Mouse (Mus musculus) liver, embryonic 15.5 days (tissue): ENCODE measurements around the gene Timp4. TPM values are rescaled to one million over a fixed set of nuclear protein-coding genes. Genes with fewer than 3 reads are reported as not detected.

Experiments
- ATAC-seq: fragments of 200-750 bp; cut with Nextera tagmentation; 2 replicates; pipeline ENCODE4 v1.8.0; 2017; ENCODE audit warnings: moderate number of reproducible peaks, mild to moderate bottlenecking, moderate library complexity; ENCODE audit not compliant: insufficient read depth
- H3K27ac ChIP-seq: fragments of 300-500 bp; sonication (generic); replicated peaks from 2 replicates; pipeline ENCODE4 v1.5.1; 2015; ENCODE audit warnings: mild to moderate bottlenecking, inconsistent platforms
- H3K27me3 ChIP-seq: fragments of 300-500 bp; sonication (generic); 2 replicates; pipeline ENCODE4 v1.6.1; 2015; ENCODE audit warnings: mild to moderate bottlenecking, inconsistent platforms
- H3K36me3 ChIP-seq: fragments of 300-500 bp; sonication (generic); replicated peaks from 2 replicates; pipeline ENCODE4 v1.6.1; 2015; ENCODE audit warnings: moderate library complexity, mild to moderate bottlenecking, inconsistent platforms
- H3K4me1 ChIP-seq: fragments of 300-500 bp; sonication (generic); replicated peaks from 2 replicates; pipeline ENCODE4 v1.6.1; 2015; ENCODE audit warnings: inconsistent platforms
- H3K4me2 ChIP-seq: fragments of 300-500 bp; sonication (generic); 2 replicates; pipeline ENCODE4 v1.6.1; 2015; ENCODE audit warnings: moderate library complexity, mild to moderate bottlenecking, inconsistent platforms
- H3K4me3 ChIP-seq: fragments of 300-500 bp; sonication (generic); replicated peaks from 2 replicates; pipeline ENCODE4 v1.5.1; 2015; ENCODE audit warnings: mild to moderate bottlenecking, inconsistent platforms
- H3K9ac ChIP-seq: fragments of 300-500 bp; sonication (generic); 2 replicates; pipeline ENCODE4 v1.6.1; 2015; ENCODE audit warnings: moderate library complexity, mild to moderate bottlenecking, inconsistent platforms
- H3K9me3 ChIP-seq: fragments of 300-500 bp; sonication (generic); replicated peaks from 2 replicates; pipeline ENCODE4 v1.6.1; 2016; ENCODE audit warnings: inconsistent platforms
- WGBS: fragments of 180-500 bp; shearing (Covaris S2); methylation state at CpG from one replicate; pipeline ENCODE4 v1.1.7; 2015; ENCODE audit warnings: mixed read lengths; ENCODE audit not compliant: insufficient replicate concordance; 5-methylcytosine and 5-hydroxymethylcytosine counted together
- polyA plus RNA-seq: library from polyadenylated mRNA; unstranded; fragments of >200 nt; fragmentation: Nextera tagmentation; extraction: Ambion mirVana; gene quantifications from 2 replicates; pipeline ENCODE4 v1.2.1, GENCODE M21; 2015

Gene Timp4
- polyA plus RNA-seq, 1 experiment from 2014 or later = 0.02 TPM

GRCm38 (mm10) chr6:115230557-115230956, 21.4 kb downstream of the Timp4 start:
- ATAC-seq = no peak
- whole genome bisulfite sequencing = 65% methylated on average over 3 of the region's 3 CpGs

GRCm38 (mm10) chr6:115227529-115227928, 24.5 kb downstream of the Timp4 start:
- no peak overlapping the region for H3K27ac ChIP-seq
- no peaks in the 10 kb centered on the region for H3K36me3 ChIP-seq
- H3K27me3 ChIP-seq = no peaks in the 10 kb centered on the region
- no peaks in the 10 kb centered on the region for H3K9me3 ChIP-seq
- no peak overlapping the region for H3K9ac ChIP-seq
- H3K4me1 ChIP-seq = no peaks in the 10 kb centered on the region
- no peak overlapping the region for H3K4me3 ChIP-seq
- 5% methylated on average over 2 of the region's 2 CpGs for WGBS
- H3K4me2 ChIP-seq = no peak overlapping the region
- ATAC-seq = no peak

More at GRCm38 (mm10) chr6:115230557-115230956, 21.4 kb downstream of the Timp4 start:
- Histone ChIP-seq H3K4me2 (no peak overlapping the region), H3K4me1 (no peaks in the 10 kb centered on the region), H3K9me3 (no peaks in the 10 kb centered on the region), H3K27ac (no peak overlapping the region), H3K36me3 (no peaks in the 10 kb centered on the region), H3K4me3 (no peak overlapping the region), H3K27me3 (no peaks in the 10 kb centered on the region), H3K9ac (no peak overlapping the region)

- WGBS = 57% methylated on average over 4 of the region's 4 CpGs
- Histone ChIP-seq H3K9me3 (no peaks in the 10 kb centered on the region), H3K27me3 (no peaks in the 10 kb centered on the region), H3K27ac (no peak within 1 kb of the TSS), H3K4me2 (no peak within 1 kb of the TSS), H3K4me3 (no peak within 1 kb of the TSS), H3K4me1 (no peaks in the 10 kb centered on the region), H3K9ac (no peak within 1 kb of the TSS), H3K36me3 (no peaks in the 10 kb centered on the region)
- ATAC-seq = no peak
Measured at GRCm38 (mm10) chr6:115227043-115227442, 25.0 kb downstream of the Timp4 start, which contains the start of gene Gm17482. Gene Gm17482, plus strand, starts transcription at chr6:115227343.

GRCm38 (mm10) chr6:115225519-115225918, 26.5 kb downstream of the Timp4 start:
- H3K4me1 ChIP-seq = no peaks in the 10 kb centered on the region
- no peaks in the 10 kb centered on the region for H3K36me3 ChIP-seq
- no peak overlapping the region for H3K27ac ChIP-seq
- WGBS = 47% methylated on average over 3 of the region's 3 CpGs
- ATAC-seq = no peak
- H3K9ac ChIP-seq = no peak overlapping the region
- H3K9me3 ChIP-seq = no peaks in the 10 kb centered on the region
- H3K27me3 ChIP-seq = no peaks in the 10 kb centered on the region
- no peak overlapping the region for H3K4me3 ChIP-seq
- H3K4me2 ChIP-seq = no peak overlapping the region

GRCm38 (mm10) chr6:115221215-115221641, 30.8 kb downstream of the Timp4 start:
- H3K27ac ChIP-seq = no peak overlapping the region
- H3K9me3 ChIP-seq = no peaks in the 10 kb centered on the region
- H3K36me3 ChIP-seq = no peaks in the 10 kb centered on the region
- no peak overlapping the region for H3K4me2 ChIP-seq
- H3K4me1 ChIP-seq = no peaks in the 10 kb centered on the region
- no peak overlapping the region for H3K9ac ChIP-seq
- ATAC-seq = no peak
- no peaks in the 10 kb centered on the region for H3K27me3 ChIP-seq
- H3K4me3 ChIP-seq = no peak overlapping the region
- 68% methylated on average over 8 of the region's 8 CpGs for WGBS

- no peaks in the 10 kb centered on the region for H3K36me3 ChIP-seq
- H3K4me3 ChIP-seq = no peak overlapping the region
- H3K9me3 ChIP-seq = no peaks in the 10 kb centered on the region
- no peak overlapping the region for H3K4me2 ChIP-seq
- no peaks in the 10 kb centered on the region for H3K27me3 ChIP-seq
- no peaks in the 10 kb centered on the region for H3K4me1 ChIP-seq
- no peak overlapping the region for H3K9ac ChIP-seq
- WGBS = 28% methylated on average over 5 of the region's 5 CpGs
- no peak overlapping the region for H3K27ac ChIP-seq
- ATAC-seq = no peak
Measured at GRCm38 (mm10) chr6:115213129-115213528, 38.9 kb downstream of the Timp4 start.

GRCm38 (mm10) chr6:115212132-115212903, 39.7 kb downstream of the Timp4 start:
- Histone ChIP-seq H3K9ac (no peak overlapping the region), H3K4me2 (no peak overlapping the region), H3K36me3 (no peaks in the 10 kb centered on the region), H3K27ac (no peak overlapping the region), H3K9me3 (no peaks in the 10 kb centered on the region), H3K4me3 (no peak overlapping the region), H3K27me3 (no peaks in the 10 kb centered on the region), H3K4me1 (no peaks in the 10 kb centered on the region)
- 34% methylated on average over 5 of the region's 5 CpGs for WGBS
- ATAC-seq = no peak

GRCm38 (mm10) chr6:115210820-115211219, 41.2 kb downstream of the Timp4 start:
- H3K9me3 ChIP-seq = no peaks in the 10 kb centered on the region
- no peaks in the 10 kb centered on the region for H3K27me3 ChIP-seq
- H3K4me1 ChIP-seq = no peaks in the 10 kb centered on the region
- H3K4me2 ChIP-seq = no peak overlapping the region
- 67% methylated on average over 3 of the region's 3 CpGs for WGBS
- no peak overlapping the region for H3K4me3 ChIP-seq
- H3K9ac ChIP-seq = no peak overlapping the region
- ATAC-seq = no peak
- H3K36me3 ChIP-seq = no peaks in the 10 kb centered on the region
- H3K27ac ChIP-seq = no peak overlapping the region

- Histone ChIP-seq H3K9me3 (no peaks in the 10 kb centered on the region), H3K4me1 (no peaks in the 10 kb centered on the region), H3K4me3 (no peak overlapping the region), H3K27me3 (no peaks in the 10 kb centered on the region), H3K36me3 (no peaks in the 10 kb centered on the region), H3K4me2 (no peak overlapping the region), H3K27ac (no peak overlapping the region), H3K9ac (no peak overlapping the region)
- WGBS = 35% methylated on average over 2 of the region's 2 CpGs
- no peak for ATAC-seq
Measured at GRCm38 (mm10) chr6:115210187-115210586, 41.8 kb downstream of the Timp4 start.

- H3K27ac ChIP-seq = no peak overlapping the region
- no peaks in the 10 kb centered on the region for H3K36me3 ChIP-seq
- no peak overlapping the region for H3K4me2 ChIP-seq
- 47% methylated on average over 3 of the region's 3 CpGs for WGBS
- H3K4me3 ChIP-seq = no peak overlapping the region
- H3K9me3 ChIP-seq = no peaks in the 10 kb centered on the region
- ATAC-seq = no peak
- no peaks in the 10 kb centered on the region for H3K27me3 ChIP-seq
- no peaks in the 10 kb centered on the region for H3K4me1 ChIP-seq
- no peak overlapping the region for H3K9ac ChIP-seq
Measured at GRCm38 (mm10) chr6:115203029-115203428, 49.0 kb downstream of the Timp4 start.

- H3K4me1 ChIP-seq = no peaks in the 10 kb centered on the region
- no peaks in the 10 kb centered on the region for H3K9me3 ChIP-seq
- H3K9ac ChIP-seq = no peak overlapping the region
- H3K4me3 ChIP-seq = no peak overlapping the region
- no peaks in the 10 kb centered on the region for H3K36me3 ChIP-seq
- no peak overlapping the region for H3K27ac ChIP-seq
- H3K4me2 ChIP-seq = no peak overlapping the region
- 32% methylated on average over 3 of the region's 3 CpGs for WGBS
- no peaks in the 10 kb centered on the region for H3K27me3 ChIP-seq
- no peak for ATAC-seq
Measured at GRCm38 (mm10) chr6:115200753-115201152, 51.3 kb downstream of the Timp4 start.
